Mouse (Mus musculus): ENCODE measurements around the gene Cdk17.

GRCm38 (mm10) chr10:93198958-93199357 is 38.3 kb downstream of the Cdk17 start:
- TF ChIP-seq CTCF (IDR thresholded peaks at IDR 0.05; ENCODE audit: control insufficient read depth, insufficient read depth, insufficient replicate concordance, low read depth, low read length) (no peak), POLR2A (IDR thresholded peaks at IDR 0.05; ENCODE audit: control insufficient read depth, low read depth, low read length) (no peak)
